Mouse (Mus musculus) midbrain, embryonic 12.5 days (tissue): ENCODE data around the gene Aida. TPM values are rescaled to one million over a fixed set of nuclear protein-coding genes. Genes with fewer than 3 reads are reported as not detected.
"Not testable (repeated sequence)": the region's sequence is repeated elsewhere in the genome, so short reads cannot be mapped to it uniquely, and the experiment has no call there.

Source experiments
- ATAC-seq: fragments of 200-750 bp; cut with Nextera tagmentation; 2 replicates; pipeline ENCODE4 v1.8.0; 2017; ENCODE audit warnings: low read depth, moderate TSS enrichment, moderate library complexity; ENCODE audit not compliant: low FRiP score
- H3K27ac ChIP-seq: fragments of 300-500 bp; sonication (generic); replicated peaks from 2 replicates; pipeline ENCODE4 v1.5.1; 2016; ENCODE audit warnings: mild to moderate bottlenecking
- H3K27me3 ChIP-seq: fragments of 300-500 bp; sonication (generic); 2 replicates; pipeline ENCODE4 v1.6.1; 2016; ENCODE audit warnings: mild to moderate bottlenecking
- H3K36me3 ChIP-seq: fragments of 300-500 bp; sonication (generic); 2 replicates; pipeline ENCODE4 v1.6.1; 2016
- H3K4me1 ChIP-seq: fragments of 300-500 bp; sonication (generic); 2 replicates; pipeline ENCODE4 v1.6.1; 2016
- H3K4me2 ChIP-seq: fragments of 300-500 bp; sonication (generic); replicated peaks from 2 replicates; pipeline ENCODE4 v1.6.1; 2016; ENCODE audit warnings: mild to moderate bottlenecking, moderate library complexity
- H3K4me3 ChIP-seq: fragments of 300-500 bp; sonication (generic); 2 replicates; pipeline ENCODE4 v1.5.1; 2016; ENCODE audit warnings: mild to moderate bottlenecking
- H3K9ac ChIP-seq: fragments of 300-500 bp; sonication (generic); replicated peaks from 2 replicates; pipeline ENCODE4 v1.6.1; 2016; ENCODE audit warnings: mild to moderate bottlenecking, moderate library complexity
- H3K9me3 ChIP-seq: fragments of 300-500 bp; sonication (generic); 2 replicates; pipeline ENCODE4 v1.6.1; 2016; ENCODE audit warnings: mild to moderate bottlenecking
- WGBS: fragments of 180-500 bp; shearing (Covaris S2); methylation state at CpG from one replicate; pipeline ENCODE4 v1.1.7; 2016; 5-methylcytosine and 5-hydroxymethylcytosine counted together
- polyA plus RNA-seq: library from polyadenylated mRNA; unstranded; fragments of >200 nt; fragmentation: Nextera tagmentation; extraction: Ambion mirVana; gene quantifications from 2 replicates; pipeline ENCODE4 v1.2.1, GENCODE M21; 2016

The Aida gene
- polyA plus RNA-seq, 1 experiment from 2014 or later: 68.5 TPM

DNA sequence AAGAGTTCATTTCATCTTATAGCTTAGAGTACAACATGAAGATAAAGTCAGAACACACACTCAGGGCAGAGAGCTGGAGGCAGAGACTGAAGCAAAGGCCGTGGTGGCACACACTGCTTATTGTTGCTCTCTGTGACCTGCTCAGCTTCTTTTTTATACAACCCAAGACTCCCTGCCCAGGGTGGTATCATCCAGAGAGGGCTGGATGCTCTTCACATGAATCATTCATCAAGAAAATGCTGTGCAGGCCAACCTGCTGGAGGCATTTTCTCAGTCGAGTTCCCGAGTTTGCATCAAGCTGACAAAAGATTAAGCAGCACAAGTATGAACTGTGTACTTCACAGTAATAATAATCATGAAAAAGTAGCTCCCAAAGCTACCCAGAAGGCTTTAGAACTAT is 8.0 kb upstream of the Aida start:
- Histone ChIP-seq H3K27ac (no peak overlapping the region), H3K9ac (no peak overlapping the region), H3K4me1 (no peaks in the 10 kb centered on the region), H3K4me3 (no peak overlapping the region), H3K27me3 (no peaks in the 10 kb centered on the region), H3K36me3 (peaks cover 86% of the 10 kb centered on the region), H3K4me2 (no peak overlapping the region), H3K9me3 (no peaks in the 10 kb centered on the region)
- WGBS: 88% methylated on average over 3 of the region's 3 CpGs
- no peak for ATAC-seq

DNA sequence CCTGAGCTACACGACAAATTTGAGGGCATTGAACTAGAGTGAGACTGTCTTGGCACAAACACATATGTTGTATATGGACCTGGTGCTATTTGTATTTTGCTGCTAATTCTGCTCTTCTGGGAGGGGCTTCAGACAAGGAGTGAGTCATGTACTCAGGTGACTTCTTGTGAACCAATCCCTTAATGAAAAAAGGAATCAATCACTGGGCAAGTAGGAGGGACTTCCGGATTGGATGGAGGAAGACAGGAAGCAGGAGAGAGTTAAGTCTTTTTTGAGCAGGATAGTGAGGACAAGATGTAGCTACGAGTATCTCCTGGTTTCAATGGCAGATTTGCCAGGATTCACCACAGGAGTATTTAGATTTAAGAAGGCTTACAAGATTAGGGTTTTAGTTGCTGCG is 6.8 kb upstream of the Aida start:
- H3K36me3 ChIP-seq: peaks cover 78% of the 10 kb centered on the region
- no peak overlapping the region for H3K4me2 ChIP-seq
- no peak overlapping the region for H3K4me3 ChIP-seq
- H3K27ac ChIP-seq: no peak overlapping the region
- H3K4me1 ChIP-seq: no peaks in the 10 kb centered on the region
- ATAC-seq: no peak
- WGBS: 95% methylated on average over 4 of the region's 4 CpGs
- H3K9ac ChIP-seq: no peak overlapping the region
- H3K27me3 ChIP-seq: no peaks in the 10 kb centered on the region
- H3K9me3 ChIP-seq: no peaks in the 10 kb centered on the region

DNA sequence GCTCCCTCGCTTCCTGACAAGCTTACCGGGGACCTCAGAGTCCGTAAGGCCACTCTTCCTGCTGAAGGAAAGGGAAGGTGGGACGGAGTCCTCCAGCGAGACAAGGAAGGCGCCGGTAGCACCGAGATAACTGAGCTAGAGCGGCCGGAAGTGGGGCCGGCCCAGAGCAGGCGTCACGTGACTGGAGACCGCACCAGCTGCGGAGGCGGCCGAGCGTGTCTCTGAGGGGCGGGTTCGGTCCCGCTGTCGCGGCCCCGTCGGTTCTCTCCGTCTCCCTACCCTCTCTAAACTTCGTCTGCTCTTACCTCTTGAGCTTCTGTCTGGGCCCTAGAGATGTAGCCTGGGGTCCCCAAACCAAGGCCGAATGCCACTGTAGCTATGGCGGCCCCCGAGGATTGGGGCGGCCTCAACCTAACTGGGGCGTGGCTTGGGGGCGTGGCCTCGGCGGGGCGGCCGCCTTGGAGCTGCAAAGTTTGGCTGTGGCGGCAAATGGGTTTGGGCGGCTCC is 540 bp downstream of the Aida start, which contains the start of gene Brox:
Brox (minus strand) TSS at position 393 of the 507 bp plus-strand sequence.
- Histone ChIP-seq H3K4me3 (peak within 1 kb of the TSS; percentile 52), H3K27me3 (no peaks in the 10 kb centered on the region), H3K4me2 (peak within 1 kb of the TSS; percentile 55), H3K27ac (peak within 1 kb of the TSS; percentile 64), H3K9ac (peak within 1 kb of the TSS; percentile 59), H3K9me3 (no peaks in the 10 kb centered on the region), H3K4me1 (no peaks in the 10 kb centered on the region), H3K36me3 (peaks cover 13% of the 10 kb centered on the region)
- peak; percentile 92 for ATAC-seq
- WGBS: under 1% methylated on average over 39 of the region's 39 CpGs

DNA sequence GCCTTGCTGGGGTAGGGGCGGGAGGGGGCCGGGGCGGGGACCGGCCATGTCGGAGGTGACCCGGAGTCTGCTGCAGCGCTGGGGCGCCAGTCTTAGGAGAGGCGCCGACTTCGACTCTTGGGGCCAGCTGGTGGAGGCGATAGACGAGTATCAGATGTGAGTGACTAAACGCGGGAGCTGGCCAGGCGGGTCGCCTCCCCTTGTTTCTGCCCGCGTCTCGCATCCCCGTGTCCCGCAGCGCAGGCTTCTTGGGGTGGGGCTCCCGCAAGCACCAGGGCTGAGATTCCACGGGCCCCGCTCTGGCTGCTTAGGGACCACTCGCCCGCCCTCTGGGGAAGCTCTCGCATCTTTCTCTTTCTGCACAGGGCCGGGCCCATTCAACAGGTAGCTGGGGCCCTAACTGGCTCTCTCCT is 1.1 kb downstream of the Aida start:
- H3K36me3 ChIP-seq: peaks cover 9% of the 10 kb centered on the region
- peak overlapping the region; percentile 52 for H3K4me3 ChIP-seq
- peak overlapping the region; percentile 45 for H3K9ac ChIP-seq
- peak overlapping the region; percentile 55 for H3K4me2 ChIP-seq
- H3K9me3 ChIP-seq: no peaks in the 10 kb centered on the region
- peak overlapping the region; percentile 47 for H3K27ac ChIP-seq
- no peaks in the 10 kb centered on the region for H3K4me1 ChIP-seq
- peak; percentile 11; the same call in 1 of the 2 replicates for ATAC-seq
- H3K27me3 ChIP-seq: no peaks in the 10 kb centered on the region
- under 1% methylated on average over 24 of the region's 30 CpGs for WGBS

DNA sequence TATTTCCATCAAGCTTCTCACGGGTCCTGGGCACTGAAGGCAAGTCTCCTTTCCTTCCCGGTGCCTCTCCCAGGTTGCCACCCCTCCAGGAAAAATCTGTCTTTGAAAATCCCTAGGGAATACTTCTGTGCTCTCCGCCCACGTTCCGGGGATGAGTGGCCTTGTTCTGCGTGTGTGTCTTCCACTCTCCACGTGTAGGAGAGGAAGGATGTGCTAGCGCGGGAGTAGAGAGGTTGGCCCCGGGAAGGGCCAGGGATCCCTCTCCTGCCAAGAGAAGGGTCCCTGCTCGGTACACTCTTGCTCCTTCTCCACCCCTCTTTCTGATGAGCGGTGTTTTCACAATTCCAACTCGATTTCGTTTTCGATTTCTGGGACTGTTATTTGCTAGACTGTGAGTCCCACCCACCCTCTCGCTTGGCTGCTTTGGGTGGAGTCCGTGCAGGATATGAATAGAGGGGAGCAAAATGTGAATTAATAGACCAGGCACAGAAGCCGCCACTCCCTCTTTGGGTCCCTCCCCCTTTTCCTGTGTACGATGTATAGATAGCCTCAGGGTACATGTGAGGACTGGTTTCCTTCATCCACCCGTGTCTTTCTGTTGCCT is 1.6 kb downstream of the Aida start:
- Histone ChIP-seq H3K9me3 (no peaks in the 10 kb centered on the region), H3K4me1 (no peaks in the 10 kb centered on the region), H3K4me3 (peak overlapping the region; percentile 52), H3K27me3 (no peaks in the 10 kb centered on the region), H3K9ac (peak overlapping the region; percentile 45), H3K27ac (peak overlapping the region; percentile 47), H3K4me2 (peak overlapping the region; percentile 55), H3K36me3 (peaks cover 5% of the 10 kb centered on the region)
- under 1% methylated on average over 20 of the region's 20 CpGs for WGBS
- ATAC-seq: no peak

DNA sequence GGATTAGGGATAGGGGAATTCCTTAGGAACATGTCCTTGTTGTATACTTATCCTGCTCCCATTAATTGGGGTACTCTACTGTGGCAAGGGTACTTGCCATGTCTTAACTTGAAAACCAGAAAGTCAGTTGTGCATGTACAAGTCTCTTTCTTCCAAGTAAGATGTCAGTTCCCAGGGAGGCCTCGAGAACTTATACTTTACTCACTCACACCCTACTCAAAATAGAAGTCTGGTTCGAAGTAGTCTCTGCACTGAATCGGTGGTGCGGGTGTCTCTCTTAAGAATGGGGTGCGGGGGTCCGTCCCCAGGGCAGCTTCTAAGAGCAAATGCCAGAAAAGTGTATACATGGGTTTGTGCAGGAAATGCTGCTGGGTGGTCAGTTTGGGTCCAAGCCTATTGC is 2.8 kb downstream of the Aida start:
- Histone ChIP-seq H3K4me2 (no peak overlapping the region), H3K9ac (no peak overlapping the region), H3K4me1 (no peaks in the 10 kb centered on the region), H3K9me3 (no peaks in the 10 kb centered on the region), H3K36me3 (no peaks in the 10 kb centered on the region), H3K4me3 (no peak overlapping the region), H3K27me3 (no peaks in the 10 kb centered on the region), H3K27ac (no peak overlapping the region)
- WGBS: 87% methylated on average over 6 of the region's 6 CpGs
- no peak for ATAC-seq

DNA sequence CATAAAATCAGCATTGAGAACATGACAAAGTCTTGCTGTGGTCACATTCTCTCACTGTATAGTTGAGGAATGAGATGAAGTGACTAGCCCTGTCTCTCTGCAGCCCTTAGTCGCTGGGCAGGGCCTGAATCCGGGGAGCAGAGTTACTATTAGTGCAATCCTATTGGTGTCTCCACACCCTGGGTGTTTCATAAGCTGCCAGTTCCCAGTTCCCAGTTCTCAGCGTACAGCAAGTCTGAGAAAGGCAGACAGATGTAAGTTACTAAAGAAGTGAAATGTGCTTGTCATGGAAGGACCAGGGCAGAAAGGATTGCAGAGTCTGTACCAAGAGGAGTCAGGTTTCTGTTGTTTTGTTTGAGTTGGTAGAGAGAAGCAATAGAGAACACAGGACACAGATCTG is 11.2 kb downstream of the Aida start:
- H3K9me3 ChIP-seq: no peaks in the 10 kb centered on the region
- no peak overlapping the region for H3K9ac ChIP-seq
- peaks cover 17% of the 10 kb centered on the region for H3K36me3 ChIP-seq
- ATAC-seq: no peak
- H3K4me2 ChIP-seq: no peak overlapping the region
- 82% methylated on average over 3 of the region's 3 CpGs for WGBS
- no peaks in the 10 kb centered on the region for H3K4me1 ChIP-seq
- H3K27ac ChIP-seq: no peak overlapping the region
- H3K4me3 ChIP-seq: no peak overlapping the region
- no peaks in the 10 kb centered on the region for H3K27me3 ChIP-seq

DNA sequence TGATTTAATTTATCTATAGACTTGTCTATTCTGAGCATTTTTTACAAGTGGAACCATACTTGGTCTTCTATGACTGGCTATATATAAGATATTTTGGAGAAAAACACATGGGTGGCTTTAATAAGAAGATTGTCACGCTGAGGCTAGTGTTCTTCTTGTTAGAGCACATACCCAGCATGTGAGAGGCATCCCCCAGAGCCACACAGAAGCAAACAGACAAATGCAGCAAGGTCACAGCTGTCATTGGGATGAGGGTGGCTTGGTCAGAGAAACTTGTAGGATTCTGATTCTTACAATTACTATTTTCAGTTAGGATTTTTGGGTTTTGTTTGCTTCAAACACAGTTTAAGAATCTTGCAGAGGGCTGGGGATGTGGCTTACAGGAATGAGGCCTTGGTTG is 12.1 kb downstream of the Aida start:
- H3K4me3 ChIP-seq: no peak overlapping the region
- H3K9ac ChIP-seq: no peak overlapping the region
- no peaks in the 10 kb centered on the region for H3K9me3 ChIP-seq
- peaks cover 22% of the 10 kb centered on the region for H3K36me3 ChIP-seq
- no peaks in the 10 kb centered on the region for H3K4me1 ChIP-seq
- H3K27ac ChIP-seq: no peak overlapping the region
- no peak for ATAC-seq
- WGBS: 89% methylated on average over 1 of the region's 1 CpGs
- H3K4me2 ChIP-seq: no peak overlapping the region
- H3K27me3 ChIP-seq: no peaks in the 10 kb centered on the region

DNA sequence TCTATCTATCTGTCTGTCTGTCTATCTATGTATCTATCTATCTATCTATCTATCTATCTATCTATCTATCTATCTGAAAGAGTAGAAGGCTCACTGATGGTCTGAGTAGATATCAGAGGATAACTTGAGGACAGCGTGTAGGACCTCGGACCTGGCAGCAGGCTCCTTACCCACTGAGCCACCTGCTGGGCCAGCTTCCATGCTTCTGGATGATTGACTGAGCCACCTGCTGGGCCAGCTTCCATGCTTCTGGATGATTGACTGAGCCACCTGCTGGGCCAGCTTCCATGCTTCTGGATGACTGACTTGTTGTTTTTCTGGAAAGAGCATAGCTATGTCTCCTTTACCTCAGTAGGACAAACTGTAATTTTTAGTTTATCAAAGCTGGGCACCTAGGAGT is 13.2 kb downstream of the Aida start:
- not testable (repeated sequence) for H3K27ac ChIP-seq, H3K4me3 ChIP-seq, H3K4me1 ChIP-seq, H3K9me3 ChIP-seq, H3K27me3 ChIP-seq, H3K9ac ChIP-seq, ATAC-seq, H3K4me2 ChIP-seq
- H3K36me3 ChIP-seq: peaks cover 30% of the 10 kb centered on the region
- WGBS: 82% methylated on average over 2 of the region's 2 CpGs

DNA sequence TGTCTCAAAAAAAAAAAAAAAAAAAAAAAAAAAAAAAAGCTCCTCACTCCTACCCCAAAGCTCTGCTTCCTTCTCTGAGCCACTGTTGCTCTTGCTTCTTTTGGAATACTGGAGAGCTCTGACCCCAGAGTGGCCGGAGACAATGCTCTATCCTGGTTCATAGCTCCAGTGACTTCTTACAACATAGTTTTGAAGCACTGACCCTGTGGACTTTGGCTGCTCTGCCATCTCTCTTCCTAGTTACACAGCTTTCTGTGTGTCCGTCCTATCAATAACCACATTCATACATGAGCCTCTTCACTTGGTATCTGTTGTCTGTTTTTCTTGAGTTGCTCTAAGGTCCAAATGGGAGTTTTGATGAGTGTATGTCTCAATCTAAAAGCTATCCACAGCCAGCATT is 15.7 kb downstream of the Aida start:
- H3K4me2 ChIP-seq: no peak overlapping the region

DNA sequence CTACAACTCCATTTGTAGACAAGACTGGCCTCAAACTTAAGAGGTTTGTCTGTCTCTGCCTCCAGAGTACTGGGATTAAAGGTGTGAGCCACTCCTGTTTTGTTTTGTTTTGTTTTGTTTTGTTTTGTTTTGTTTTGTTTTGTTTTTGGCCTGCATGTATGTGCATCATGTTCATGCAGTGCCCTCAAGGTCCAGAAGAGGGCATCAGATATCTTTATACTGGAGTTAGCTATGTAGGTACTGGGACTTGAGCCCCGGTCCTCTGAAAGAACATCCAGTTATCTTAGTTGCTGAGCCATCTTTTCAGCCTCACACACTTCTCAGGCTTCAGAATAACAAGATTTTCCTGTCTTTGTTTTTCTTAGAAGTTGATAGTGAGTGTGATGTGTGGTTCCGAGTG is 19.4 kb downstream of the Aida start:
- H3K27me3 ChIP-seq: no peaks in the 10 kb centered on the region
- H3K4me3 ChIP-seq: no peak overlapping the region
- ATAC-seq: no peak
- 85% methylated on average over 2 of the region's 2 CpGs for WGBS
- no peak overlapping the region for H3K27ac ChIP-seq
- H3K9me3 ChIP-seq: no peaks in the 10 kb centered on the region
- no peak overlapping the region for H3K4me2 ChIP-seq
- H3K9ac ChIP-seq: no peak overlapping the region
- H3K36me3 ChIP-seq: peaks cover 64% of the 10 kb centered on the region
- no peaks in the 10 kb centered on the region for H3K4me1 ChIP-seq

More for the DNA sequence above, 15.7 kb downstream of the Aida start:
- Histone ChIP-seq H3K4me3 (no peak overlapping the region), H3K9me3 (no peaks in the 10 kb centered on the region), H3K27ac (no peak overlapping the region), H3K27me3 (no peaks in the 10 kb centered on the region), H3K4me1 (no peaks in the 10 kb centered on the region), H3K9ac (no peak overlapping the region), H3K36me3 (peaks cover 53% of the 10 kb centered on the region)
- ATAC-seq: no peak
- 89% methylated on average over 2 of the region's 2 CpGs for WGBS

DNA sequence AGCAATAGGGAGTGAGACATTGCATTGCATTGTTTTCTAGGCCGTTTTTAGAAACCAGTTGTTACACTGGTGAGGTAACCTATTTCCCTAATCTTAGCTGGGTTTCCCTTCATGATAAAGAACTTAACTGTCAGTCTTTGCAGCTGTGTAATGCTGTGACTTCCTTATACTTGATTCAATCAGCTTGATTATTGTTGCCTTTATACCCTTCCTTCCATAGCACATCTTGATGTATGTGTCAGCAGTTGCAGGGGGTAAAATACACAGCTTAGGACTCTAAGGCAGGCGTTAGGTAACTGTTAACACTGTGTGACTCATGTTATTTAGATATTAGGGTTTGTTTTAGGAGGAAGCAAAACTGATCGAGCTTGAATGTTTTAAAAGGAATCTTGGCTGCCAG is 24.3 kb downstream of the Aida start:
- WGBS: 74% methylated on average over 3 of the region's 3 CpGs
- no peaks in the 10 kb centered on the region for H3K4me1 ChIP-seq
- no peak overlapping the region for H3K4me3 ChIP-seq
- no peak overlapping the region for H3K4me2 ChIP-seq
- H3K27ac ChIP-seq: no peak overlapping the region
- no peak overlapping the region for H3K9ac ChIP-seq
- no peak for ATAC-seq
- peaks cover 73% of the 10 kb centered on the region for H3K36me3 ChIP-seq
- H3K9me3 ChIP-seq: 0 out of 2 replicates have a peak, but pooled peaks cover 2% of the 10 kb centered on the region
- no peaks in the 10 kb centered on the region for H3K27me3 ChIP-seq

DNA sequence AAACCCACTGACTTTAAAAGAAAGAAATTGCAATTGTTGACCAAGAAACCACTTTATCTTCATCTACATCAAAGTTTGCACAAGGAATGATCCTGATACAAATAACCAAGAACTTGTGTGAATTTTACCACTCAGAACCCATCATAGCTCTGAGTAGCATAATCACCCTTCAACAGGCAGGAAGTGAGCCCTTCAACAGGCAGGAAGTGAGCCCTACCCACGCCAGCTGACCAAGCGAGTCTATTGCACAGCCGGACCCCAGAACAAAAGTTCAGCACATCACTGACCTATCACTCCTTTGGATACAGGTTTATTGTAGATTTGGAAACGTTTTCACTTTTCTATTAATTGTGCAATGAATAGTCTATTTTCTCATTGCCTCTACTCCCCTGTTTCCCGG is 26.1 kb downstream of the Aida start:
- not testable (repeated sequence) for ATAC-seq, H3K9me3 ChIP-seq, H3K4me1 ChIP-seq, H3K4me3 ChIP-seq, H3K27me3 ChIP-seq, H3K9ac ChIP-seq, H3K27ac ChIP-seq, H3K4me2 ChIP-seq
- peaks cover 73% of the 10 kb centered on the region for H3K36me3 ChIP-seq
- 92% methylated on average over 5 of the region's 5 CpGs for WGBS
